Mouse (Mus musculus) heart, postnatal 0 days (tissue): Measurements from ENCODE around the gene Grpel1. TPM values are rescaled to one million over a fixed set of nuclear protein-coding genes. Genes with fewer than 3 reads are reported as not detected.

Source experiments
- ATAC-seq: fragments of 200-750 bp; cut with Nextera tagmentation; 2 replicates; pipeline ENCODE4 v1.8.0; 2017; ENCODE audit warnings: low read depth, moderate number of reproducible peaks, moderate library complexity; ENCODE audit not compliant: insufficient read depth
- DNase-seq: peaks from one replicate; pipeline ENCODE4 v3.0.0-alpha.2; 2016; ENCODE audit warnings: low spot score
- H3K27ac ChIP-seq: fragments of 300-500 bp; sonication (generic); 2 replicates; pipeline ENCODE4 v1.5.1; 2014; ENCODE audit warnings: low read depth, mild to moderate bottlenecking
- H3K27me3 ChIP-seq: fragments of 300-500 bp; sonication (generic); 2 replicates; pipeline ENCODE4 v1.6.1; 2014; ENCODE audit warnings: low read length, mixed read lengths; ENCODE audit not compliant: control insufficient read depth, insufficient read depth
- H3K36me3 ChIP-seq: fragments of 300-500 bp; sonication (generic); replicated peaks from 2 replicates; pipeline ENCODE4 v1.6.1; 2014; ENCODE audit warnings: low read length, mixed read lengths; ENCODE audit not compliant: control insufficient read depth, insufficient read depth
- H3K4me1 ChIP-seq: fragments of 300-500 bp; sonication (generic); 2 replicates; pipeline ENCODE4 v1.6.1; 2014; ENCODE audit warnings: antibody characterized with exemption; ENCODE audit not compliant: control insufficient read depth, insufficient read depth
- H3K4me2 ChIP-seq: fragments of 300-500 bp; sonication (generic); 2 replicates; pipeline ENCODE4 v1.6.1; 2014; ENCODE audit warnings: low read depth, mild to moderate bottlenecking, low read length, moderate library complexity
- H3K4me3 ChIP-seq: fragments of 300-500 bp; sonication (generic); 2 replicates; pipeline ENCODE4 v1.5.1; 2014; ENCODE audit warnings: low read depth, low read length
- H3K9ac ChIP-seq: fragments of 300-500 bp; sonication (generic); replicated peaks from 2 replicates; pipeline ENCODE4 v1.6.1; 2014; ENCODE audit warnings: low read depth, low read length, mixed read lengths
- H3K9me3 ChIP-seq: fragments of 300-500 bp; sonication (generic); replicated peaks from 2 replicates; pipeline ENCODE4 v1.6.1; 2016; ENCODE audit warnings: low read length; ENCODE audit not compliant: control insufficient read depth
- CTCF ChIP-seq: IDR thresholded peaks from 2 replicates; pipeline ENCODE4 v1.5.1; 2016; ENCODE audit warnings: antibody characterized with exemption, control low read depth, low read depth
- EP300 ChIP-seq: IDR thresholded peaks from 2 replicates; pipeline ENCODE4 v1.6.1; 2016; ENCODE audit warnings: antibody characterized with exemption, low read depth
- WGBS: fragments of 180-500 bp; shearing (Covaris S2); extraction: QIAGEN DNeasy Blood & Tissue Kit; methylation state at CpG from one replicate; pipeline ENCODE4 v1.1.7; 2014; 5-methylcytosine and 5-hydroxymethylcytosine counted together
- polyA plus RNA-seq: library from polyadenylated mRNA; unstranded; fragments of >200 nt; fragmentation: Nextera tagmentation; extraction: Ambion mirVana; gene quantifications from 2 replicates; pipeline ENCODE4 v1.2.1, GENCODE M21; 2015
- total RNA-seq: library from RNA; depleted of rRNA; stranded (reverse); fragments of >200 nt; gene quantifications from 2 replicates; pipeline ENCODE4 v1.2.3, GENCODE M21; 2014; ENCODE audit warnings: low replicate concordance

Grpel1 gene
- total and polyA plus RNA-seq, 2 experiments from 2014 or later, result 30.1 to 84.0 TPM

DNA sequence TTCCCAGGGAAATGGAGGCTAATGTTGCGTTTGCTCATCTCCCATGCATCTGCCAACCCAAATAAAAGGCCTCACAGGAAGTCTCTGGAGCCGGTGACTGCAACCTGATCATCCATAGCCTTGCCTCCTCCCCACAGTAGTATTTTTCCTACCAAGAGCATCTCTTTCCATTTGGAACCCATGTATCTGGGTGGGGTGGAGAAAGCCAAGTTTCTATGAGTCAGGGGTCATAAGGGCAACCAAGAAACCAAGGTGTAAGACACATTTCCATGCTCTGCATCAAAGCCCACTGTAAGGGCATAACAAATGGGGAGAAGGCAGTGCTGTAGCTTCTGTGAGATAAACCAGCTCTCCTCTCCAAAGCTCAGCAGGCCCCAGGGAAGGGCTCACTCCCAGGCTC, 3.6 kb upstream of the Grpel1 start:
- Histone ChIP-seq H3K4me3 (no peak overlapping the region), H3K9me3 (no peaks in the 10 kb centered on the region), H3K4me2 (no peak overlapping the region), H3K36me3 (no peaks in the 10 kb centered on the region), H3K9ac (no peak overlapping the region), H3K27me3 (peaks cover 11% of the 10 kb centered on the region), H3K4me1 (peaks cover 12% of the 10 kb centered on the region; the same call in 1 of the 2 replicates), H3K27ac (no peak overlapping the region)
- TF ChIP-seq EP300 (no peak), CTCF (no peak)
- no peak for ATAC-seq
- no peak for DNase-seq
- WGBS, result 45% methylated on average over 2 of the region's 2 CpGs

- H3K9me3 ChIP-seq, result no peaks in the 10 kb centered on the region
- peaks cover 12% of the 10 kb centered on the region; the same call in 1 of the 2 replicates for H3K4me1 ChIP-seq
- no peak overlapping the region for H3K4me3 ChIP-seq
- WGBS, result 17% methylated on average over 7 of the region's 7 CpGs
- 0 out of 2 replicates have a peak, but pooled peaks cover 4% of the 10 kb centered on the region for H3K27me3 ChIP-seq
- ATAC-seq (no peak), DNase-seq (no peak)
- no peak for TF ChIP-seq EP300
- peak; percentile 78 for TF ChIP-seq CTCF
- no peak overlapping the region for H3K27ac ChIP-seq
- no peak overlapping the region for H3K4me2 ChIP-seq
- H3K36me3 ChIP-seq, result no peaks in the 10 kb centered on the region
- no peak overlapping the region for H3K9ac ChIP-seq
Observed at GRCm38 (mm10) chr5:36462810-36463209, 2.0 kb upstream of the Grpel1 start.

DNA sequence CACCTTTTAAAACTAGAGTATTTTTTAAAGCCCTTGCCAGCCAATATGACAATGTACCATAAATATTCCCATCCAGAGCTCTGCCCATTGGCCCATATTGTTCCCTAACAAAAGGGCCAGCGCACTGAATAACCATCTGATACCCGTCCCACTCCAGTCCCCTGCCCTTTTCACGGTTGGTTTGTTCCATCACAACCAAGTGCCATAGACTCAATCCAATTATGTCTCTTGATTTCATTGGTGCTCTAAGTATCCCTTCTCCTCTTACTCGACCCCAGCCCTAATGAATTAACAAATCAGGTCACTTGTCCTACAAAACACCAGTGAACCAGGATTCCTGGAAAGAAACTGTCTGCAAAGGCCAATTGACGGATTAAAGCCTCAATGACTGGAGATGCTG, 1.4 kb upstream of the Grpel1 start:
- Histone ChIP-seq H3K4me1 (peaks cover 12% of the 10 kb centered on the region; the same call in 1 of the 2 replicates), H3K36me3 (no peaks in the 10 kb centered on the region), H3K9me3 (no peaks in the 10 kb centered on the region), H3K27ac (no peak overlapping the region), H3K27me3 (no peaks in the 10 kb centered on the region), H3K9ac (no peak overlapping the region), H3K4me3 (no peak overlapping the region), H3K4me2 (no peak overlapping the region)
- no peak for DNase-seq
- no peak for TF ChIP-seq EP300
- no peak for TF ChIP-seq CTCF
- WGBS, result 62% methylated on average over 5 of the region's 5 CpGs
- no peak for ATAC-seq

DNA sequence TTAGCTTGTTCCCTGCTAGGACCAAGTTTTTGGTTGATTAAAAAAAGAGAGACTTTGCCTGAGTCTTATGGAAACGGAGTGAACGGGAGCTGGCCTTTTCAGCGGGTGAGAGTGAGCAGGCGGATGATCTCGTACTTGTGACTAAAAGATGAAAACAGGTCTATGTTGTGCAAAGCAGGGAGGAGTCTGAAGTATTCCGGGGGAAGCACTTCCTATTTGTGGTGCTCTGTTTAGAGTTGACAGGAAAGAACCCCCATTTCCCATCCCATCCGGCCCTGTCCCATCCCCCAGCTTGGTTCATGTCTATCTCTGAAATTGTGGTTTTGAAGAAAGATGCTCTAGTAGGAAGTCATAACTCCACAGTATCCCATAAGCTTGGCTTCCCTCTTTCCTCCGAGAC, 1.1 kb downstream of the Grpel1 start:
- Histone ChIP-seq H3K27ac (peak overlapping the region; percentile 80; the same call in 1 of the 2 replicates), H3K4me3 (peak overlapping the region; percentile 82), H3K27me3 (no peaks in the 10 kb centered on the region), H3K4me2 (peak overlapping the region; percentile 79), H3K36me3 (peaks cover 17% of the 10 kb centered on the region), H3K4me1 (peaks cover 12% of the 10 kb centered on the region; the same call in 1 of the 2 replicates), H3K9ac (peak overlapping the region; percentile 80), H3K9me3 (no peaks in the 10 kb centered on the region)
- DNase-seq, result no peak
- no peak for ATAC-seq
- 12% methylated on average over 8 of the region's 8 CpGs for WGBS
- TF ChIP-seq EP300 (no peak), CTCF (no peak)

GRCm38 (mm10) chr5:36471206-36471605, 6.4 kb downstream of the Grpel1 start:
- Histone ChIP-seq H3K4me3 (no peak overlapping the region), H3K4me2 (no peak overlapping the region), H3K9ac (no peak overlapping the region), H3K9me3 (no peaks in the 10 kb centered on the region), H3K4me1 (peaks cover under 1% of the 10 kb centered on the region; the same call in 1 of the 2 replicates), H3K36me3 (peaks cover 49% of the 10 kb centered on the region), H3K27ac (no peak overlapping the region), H3K27me3 (no peaks in the 10 kb centered on the region)
- no peak for ATAC-seq
- no peak for TF ChIP-seq EP300
- TF ChIP-seq CTCF, result no peak
- 93% methylated on average over 8 of the region's 8 CpGs for WGBS
- no peak for DNase-seq
